Mouse (Mus musculus) layer of hippocampus, adult 2 months (tissue): Measurements from ENCODE around the gene Nt5c. TPM values are rescaled to one million over a fixed set of nuclear protein-coding genes. Genes with fewer than 3 reads are reported as not detected.
"Not testable (repeated sequence)": the region's sequence is repeated elsewhere in the genome, so short reads cannot be mapped to it uniquely, and the experiment has no call there.

Experiments used
- DNase-seq, 2 experiments: peaks; one replicate each; pipeline ENCODE4 v3.0.0; 2022; ENCODE audit warnings: low spot score in 2 of 2
- H3K27ac ChIP-seq: fragments of 200-600 bp; 2 replicates; pipeline ENCODE4 v1.8.1; 2022
- H3K4me3 ChIP-seq: fragments of 200-600 bp; 2 replicates; pipeline ENCODE4 v1.8.1; 2022; ENCODE audit warnings: mild to moderate bottlenecking
- CTCF ChIP-seq: fragments of 200-600 bp; conservative IDR thresholded peaks from 2 replicates; pipeline ENCODE4 v1.8.1; 2022; ENCODE audit warnings: antibody characterized with exemption, mild to moderate bottlenecking, moderate library complexity
- total RNA-seq, 2 experiments: library from RNA; stranded (reverse); gene quantifications; 2 replicates each; pipeline ENCODE4 v1.2.3; 2021

The Nt5c gene
- total RNA-seq, 2 experiments from 2014 or later, result 64.3 to 65.5 TPM

DNA sequence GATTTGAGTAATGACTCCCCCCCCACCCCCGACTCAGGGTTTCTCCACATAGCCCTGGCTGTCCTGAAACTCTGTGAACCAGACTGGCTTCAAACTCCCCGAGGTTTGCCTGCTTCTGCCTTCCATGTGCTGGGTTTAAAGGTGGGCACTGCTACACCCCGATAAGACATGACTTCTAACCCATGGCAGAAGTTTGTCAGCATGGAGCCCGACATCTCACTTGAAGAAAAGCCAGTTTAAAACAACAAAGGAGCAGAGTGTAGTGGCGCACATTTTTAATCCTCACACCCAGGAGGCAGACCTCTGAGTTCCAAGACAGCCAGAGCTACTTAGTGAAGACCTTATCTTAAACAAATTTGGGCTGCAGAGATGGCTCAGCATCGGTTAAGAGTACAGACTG, 725 bp upstream of the Nt5c start:
- peak overlapping the region; percentile 90; the same call in 1 of the 2 replicates for H3K27ac ChIP-seq
- no peak for DNase-seq

DNA sequence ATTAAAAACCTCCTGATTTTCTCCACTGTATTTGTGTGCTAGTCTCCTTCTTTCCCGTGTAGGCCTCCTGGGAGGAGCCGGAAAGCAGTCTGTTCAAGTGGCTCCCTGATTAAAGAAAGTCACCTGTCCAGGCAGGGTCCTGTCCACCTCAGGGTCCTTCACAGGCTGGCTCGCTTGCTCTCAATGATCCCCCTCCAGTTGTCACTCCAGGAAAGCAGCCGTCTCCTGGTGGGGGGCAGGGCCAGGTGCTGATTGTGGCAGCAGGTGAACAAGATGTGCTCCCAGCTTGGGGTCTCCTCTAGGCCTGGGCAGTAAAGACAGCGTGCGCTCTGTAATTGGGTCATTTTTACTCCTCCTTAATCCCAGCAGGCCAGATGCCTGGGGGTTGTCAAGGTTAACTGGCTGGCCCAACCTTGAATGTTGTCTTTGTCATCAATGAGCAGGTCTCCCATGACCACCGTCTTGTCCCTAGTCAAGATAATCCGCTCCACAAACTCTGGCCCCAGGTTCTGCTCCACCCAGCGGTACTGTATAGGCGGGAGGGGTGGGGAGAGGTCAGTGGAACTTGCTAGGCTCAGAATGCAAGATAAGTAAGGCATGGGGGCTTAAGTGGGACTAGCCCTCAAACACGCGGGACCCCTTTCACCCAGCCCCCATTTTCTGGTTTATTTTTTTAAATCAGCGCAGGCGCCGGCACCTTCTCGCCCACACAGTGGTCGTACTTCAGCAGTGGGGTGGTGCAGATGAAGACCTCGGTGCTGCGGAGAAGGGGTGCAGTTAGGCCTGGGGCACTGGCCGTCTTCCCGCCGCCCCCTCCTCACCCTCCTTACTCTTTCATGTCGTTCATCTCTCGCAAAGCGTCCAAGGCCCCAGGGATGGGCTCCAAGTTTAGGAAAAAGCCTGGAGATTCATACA, 964 bp downstream of the Nt5c start:
- H3K27ac ChIP-seq, result peak overlapping the region; percentile 90
- TF ChIP-seq CTCF, result no peak
- no peak for DNase-seq
- peak overlapping the region; percentile 62 for H3K4me3 ChIP-seq

More for the DNA sequence above, 725 bp upstream of the Nt5c start:
- peak overlapping the region; percentile 62 for H3K4me3 ChIP-seq
- no peak for TF ChIP-seq CTCF

DNA sequence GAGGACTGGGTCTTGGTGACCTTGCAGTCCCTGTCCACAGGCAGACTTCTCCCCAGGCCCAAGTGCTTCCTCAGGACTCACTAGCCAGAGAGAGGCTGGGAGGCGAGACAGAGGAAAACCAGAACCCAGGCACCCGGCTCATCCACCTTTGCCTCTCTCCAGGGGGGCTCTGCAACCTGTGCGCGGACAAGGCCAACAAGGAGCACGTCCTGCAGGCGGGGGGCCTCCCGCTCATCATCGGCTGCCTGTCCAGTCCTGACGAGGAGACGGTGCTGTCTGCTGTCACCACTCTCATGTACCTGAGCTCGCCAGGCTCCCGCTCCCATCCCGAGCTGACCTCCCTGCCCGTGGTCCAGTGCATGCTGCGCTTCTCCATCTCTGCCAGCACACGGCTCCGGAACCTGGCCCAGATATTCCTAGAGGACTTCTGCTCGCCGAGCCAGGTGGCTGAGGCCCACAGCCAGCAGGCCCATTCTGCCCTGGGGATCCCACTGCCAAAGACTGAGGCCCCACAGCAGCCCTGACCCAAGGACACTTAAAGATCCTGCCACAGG, 3.0 kb downstream of the Nt5c start:
- H3K4me3 ChIP-seq, result no peak overlapping the region
- no peak for DNase-seq

DNA sequence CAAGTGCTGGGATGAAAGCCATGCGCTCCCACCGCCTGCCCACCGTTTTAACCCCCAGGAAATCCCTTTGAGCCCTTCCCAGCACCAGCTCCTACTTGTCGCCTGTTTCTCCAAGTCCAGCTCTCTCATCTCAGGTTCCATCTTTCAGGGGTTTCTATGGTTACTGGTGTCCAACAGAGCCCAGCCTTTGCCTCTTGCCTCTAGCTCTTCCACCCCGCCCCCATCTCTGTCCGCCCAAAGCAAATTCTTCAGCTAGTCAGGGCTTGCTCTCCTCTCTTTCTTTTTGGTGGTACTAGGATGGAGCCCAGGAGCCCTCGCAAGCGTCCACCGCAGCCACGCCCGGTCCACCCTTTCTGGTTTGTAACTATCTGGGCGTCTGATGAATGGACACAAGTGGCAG, 6.5 kb downstream of the Nt5c start:
- no peak for TF ChIP-seq CTCF
- no peak for DNase-seq
- no peak overlapping the region for H3K27ac ChIP-seq
- H3K4me3 ChIP-seq, result no peak overlapping the region

More for the DNA sequence above, 3.0 kb downstream of the Nt5c start:
- no peak overlapping the region for H3K27ac ChIP-seq
- TF ChIP-seq CTCF, result no peak

DNA sequence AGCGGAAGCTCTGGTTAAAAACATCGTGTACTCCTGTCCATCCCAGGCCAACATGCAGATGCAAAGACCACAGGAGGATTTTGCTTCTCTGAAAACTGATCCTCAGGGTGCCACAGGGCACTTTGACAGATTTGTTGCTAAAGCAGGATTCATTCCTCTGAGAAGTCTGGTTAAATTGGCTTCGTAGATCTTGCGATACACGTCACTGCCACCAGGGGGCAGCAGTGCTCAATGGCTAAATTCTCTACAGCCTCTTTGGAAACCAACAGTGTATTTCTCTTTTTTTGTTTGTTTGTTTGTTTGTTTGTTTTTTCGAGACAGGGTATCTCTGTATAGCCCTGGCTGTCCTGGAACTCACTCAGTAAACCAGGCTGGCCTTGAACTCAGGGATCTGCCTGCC, 7.9 kb downstream of the Nt5c start:
- peak; percentile 72 to 90 for DNase-seq
- H3K4me3 ChIP-seq, result no peak overlapping the region
- peak overlapping the region; percentile 82 for H3K27ac ChIP-seq
- peak; percentile 99 for TF ChIP-seq CTCF

DNA sequence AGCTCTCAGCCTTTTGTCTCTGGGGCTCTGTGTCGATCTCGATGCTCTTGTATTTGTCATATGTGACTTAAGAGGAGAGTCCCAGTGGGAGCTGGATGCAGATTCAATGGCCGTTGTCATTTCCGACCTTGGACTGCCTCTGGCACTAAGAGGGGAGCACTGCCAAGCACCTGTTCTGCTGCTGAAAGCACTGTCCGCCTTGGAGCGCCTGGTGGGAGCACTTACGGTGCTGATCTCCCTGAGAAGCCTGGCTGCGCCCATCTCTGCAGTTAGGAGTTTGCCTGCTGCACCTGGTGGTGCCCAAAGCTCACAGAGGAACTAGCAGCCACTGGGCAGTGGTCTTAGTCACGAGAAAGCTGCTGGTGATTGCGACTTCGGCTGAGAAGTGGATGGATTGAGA, 8.4 kb downstream of the Nt5c start:
- no peak overlapping the region for H3K4me3 ChIP-seq
- no peak for DNase-seq
- no peak for TF ChIP-seq CTCF
- H3K27ac ChIP-seq, result peak overlapping the region; percentile 82

DNA sequence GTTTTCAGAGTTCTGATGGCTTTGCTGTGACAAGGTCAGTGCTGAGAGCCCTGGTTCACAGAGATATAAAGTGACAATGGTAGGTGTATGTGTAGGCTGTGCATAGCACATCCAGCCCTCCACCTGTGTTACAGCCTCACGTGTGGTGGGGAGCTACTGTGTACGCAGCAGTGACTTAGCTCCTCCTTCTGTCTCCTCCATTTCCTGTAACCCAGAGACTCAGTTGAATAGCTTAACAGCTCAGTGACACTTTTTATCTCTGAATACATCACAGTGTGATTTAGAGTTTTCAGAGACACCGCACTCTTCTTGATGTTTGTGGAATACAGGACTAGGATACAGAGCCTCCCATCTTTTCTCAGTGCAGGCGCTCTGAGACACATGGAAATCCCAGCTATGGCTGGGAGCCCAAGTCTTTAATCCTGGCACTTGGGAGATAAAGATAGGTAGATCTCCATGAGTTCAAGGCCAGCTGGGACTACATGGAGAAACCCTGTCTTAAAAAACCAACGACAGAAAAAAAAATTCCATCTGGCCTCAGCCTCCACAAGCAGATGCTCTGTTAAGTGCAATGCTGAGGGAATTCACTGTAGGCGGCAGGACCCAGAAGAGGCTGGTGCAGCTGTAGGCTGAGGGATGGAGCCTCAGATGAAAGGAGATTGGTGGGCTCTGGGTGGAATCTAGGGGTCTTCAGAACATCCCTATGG, 10.0 kb downstream of the Nt5c start:
- DNase-seq, result peak; percentile 58 to 83
- Histone ChIP-seq H3K4me3 (no peak overlapping the region), H3K27ac (peak overlapping the region; percentile 82)
- TF ChIP-seq CTCF, result no peak

DNA sequence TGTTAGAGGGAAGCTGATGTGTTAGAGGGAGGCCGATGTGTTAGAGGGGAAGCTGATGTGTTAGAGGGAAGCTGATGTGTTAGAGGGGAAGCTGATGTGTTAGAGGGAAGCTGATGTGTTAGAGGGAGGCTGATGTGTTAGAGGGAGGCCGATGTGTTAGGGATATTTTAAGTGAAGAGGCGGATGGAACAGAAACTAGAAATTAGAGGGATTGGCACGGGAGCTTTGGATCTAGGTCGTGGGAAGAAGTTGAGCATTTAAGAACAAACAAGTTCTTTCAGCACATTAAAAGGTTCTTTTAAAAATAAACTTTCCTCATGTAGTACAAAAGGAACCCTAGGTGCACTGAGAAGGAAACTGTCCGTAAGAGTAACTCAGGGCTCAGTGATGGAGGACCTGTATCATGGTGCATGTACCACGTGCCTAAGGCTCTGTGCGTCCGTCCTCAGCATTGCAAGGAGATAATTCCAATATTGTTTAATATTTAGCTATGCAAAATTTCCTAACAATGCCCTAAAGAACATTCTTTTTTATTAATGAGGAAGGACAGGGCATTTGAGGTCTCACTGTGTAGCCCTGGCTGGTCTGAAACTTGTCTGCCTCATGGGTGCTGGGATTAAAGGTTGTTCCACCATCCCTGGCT, 13.2 kb downstream of the Nt5c start:
- TF ChIP-seq CTCF, result no peak
- no peak overlapping the region for H3K27ac ChIP-seq
- DNase-seq, result no peak
- H3K4me3 ChIP-seq, result no peak overlapping the region

DNA sequence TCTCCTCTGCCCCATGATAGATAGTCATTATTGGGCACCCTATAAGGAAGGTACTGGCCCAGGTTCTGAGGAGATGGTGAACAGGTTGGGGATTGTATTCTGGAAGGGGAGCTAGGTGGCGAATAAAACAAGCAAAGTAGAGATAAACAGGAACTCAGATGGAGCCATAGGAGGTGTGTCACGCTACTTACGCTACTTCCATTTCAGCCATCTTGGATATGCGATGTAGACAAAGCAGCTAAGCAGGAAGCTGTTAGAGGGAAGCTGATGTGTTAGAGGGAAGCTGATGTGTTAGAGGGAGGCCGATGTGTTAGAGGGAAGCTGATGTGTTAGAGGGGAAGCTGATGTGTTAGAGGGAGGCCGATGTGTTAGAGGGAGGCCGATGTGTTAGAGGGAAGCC, 14.3 kb downstream of the Nt5c start:
- H3K4me3 ChIP-seq, DNase-seq, H3K27ac ChIP-seq: not testable (repeated sequence)

DNA sequence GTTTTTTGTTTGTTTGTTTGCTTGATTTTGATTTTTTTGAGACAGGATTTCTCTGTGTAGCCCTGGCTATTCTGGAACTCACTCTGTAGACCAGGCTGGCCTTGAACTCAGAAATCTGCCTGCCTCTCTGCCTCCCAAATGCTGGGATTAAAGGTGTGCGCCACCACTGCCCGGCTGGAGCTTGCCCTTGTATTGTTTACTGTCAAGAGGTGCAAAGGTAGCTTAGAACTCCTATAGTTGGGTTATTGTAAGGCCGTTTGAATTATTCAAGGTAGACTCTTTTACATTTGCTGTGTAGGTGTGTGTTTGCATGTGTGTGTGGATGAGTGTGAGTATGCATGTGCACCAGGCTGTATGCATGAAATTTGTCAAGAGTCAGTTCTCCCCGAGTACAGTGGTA, 15.0 kb downstream of the Nt5c start:
- not testable (repeated sequence) for H3K27ac ChIP-seq, DNase-seq
- peak overlapping the region; percentile 94; the same call in 1 of the 2 replicates for H3K4me3 ChIP-seq

DNA sequence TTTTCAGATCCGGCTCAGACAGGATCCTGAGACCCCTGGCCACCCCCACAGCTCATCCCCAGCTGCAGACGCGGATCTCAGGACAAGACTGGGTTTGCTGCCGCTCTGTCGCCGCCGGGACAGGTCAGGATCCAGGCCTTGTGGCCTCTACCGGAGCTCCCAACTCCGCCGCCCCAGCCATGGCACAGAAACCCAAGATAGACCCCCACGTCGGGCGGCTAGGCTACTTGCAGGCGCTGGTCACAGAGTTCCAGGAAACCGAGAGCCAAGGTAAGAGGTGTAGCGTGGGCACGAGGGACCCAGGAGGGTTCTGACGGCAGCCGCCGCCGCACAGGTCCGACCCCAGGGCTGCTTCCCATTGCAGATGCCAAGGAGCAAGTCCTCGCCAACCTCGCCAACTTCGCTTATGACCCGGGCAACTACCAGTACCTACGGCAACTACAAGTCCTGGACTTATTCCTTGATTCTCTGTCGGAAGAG, 15.9 kb downstream of the Nt5c start:
- no peak for TF ChIP-seq CTCF
- Histone ChIP-seq H3K27ac (peak overlapping the region; percentile 96; the same call in 1 of the 2 replicates), H3K4me3 (peak overlapping the region; percentile 94)
- DNase-seq, result no peak

DNA sequence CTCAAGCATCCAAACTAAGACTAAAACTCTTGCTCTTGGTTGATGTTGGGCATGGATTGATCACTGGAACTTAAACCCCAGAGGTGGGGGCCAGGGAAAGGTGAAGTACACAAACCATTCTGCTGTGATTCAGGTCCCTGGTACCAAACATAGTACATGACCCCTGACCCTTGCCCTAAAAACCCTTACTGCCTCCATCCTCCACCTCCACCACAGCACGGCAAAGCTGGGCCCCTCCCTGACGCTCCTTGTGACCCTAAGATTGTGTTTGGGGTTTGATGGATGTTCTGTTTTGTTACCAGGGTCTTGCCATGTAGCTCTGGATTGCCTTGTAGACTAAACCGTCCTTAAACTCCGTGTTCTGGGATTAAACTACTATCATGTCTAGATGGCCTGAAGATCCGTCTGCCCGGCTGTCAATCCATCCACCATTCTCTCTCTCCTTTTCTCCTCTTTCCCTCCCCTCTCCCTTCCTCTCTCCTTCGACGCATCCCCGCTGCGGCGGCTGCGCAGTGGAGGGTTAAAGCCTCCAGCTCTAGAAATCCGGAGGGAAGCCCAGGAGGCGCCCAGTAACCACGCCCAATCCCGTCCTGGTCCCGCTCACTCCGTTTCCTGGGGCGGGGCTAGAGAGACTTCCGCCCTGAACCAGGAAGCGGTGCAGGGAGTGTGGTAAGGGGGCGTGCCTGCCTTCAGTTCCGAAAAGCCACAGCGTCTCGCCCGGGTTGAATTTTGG, 16.5 kb downstream of the Nt5c start, which contains the start of gene Armc7:
Gene Armc7, plus strand, starts transcription at position 643 of the 733 bp plus-strand sequence.
- TF ChIP-seq CTCF, result no peak
- peak; percentile 94 to 96 for DNase-seq

More for the DNA sequence above, 16.5 kb downstream of the Nt5c start, which contains the start of gene Armc7:
- Histone ChIP-seq H3K4me3 (peak within 1 kb of the TSS; percentile 94), H3K27ac (peak within 1 kb of the TSS; percentile 96)
